Mouse (Mus musculus): Measurements from ENCODE around the gene Zfp142.

- no peak for TF ChIP-seq CTCF (IDR thresholded peaks at IDR 0.05; ENCODE audit: control insufficient read depth, insufficient read depth, insufficient replicate concordance, low read depth, low read length)
- no peak for TF ChIP-seq POLR2A (IDR thresholded peaks at IDR 0.05; ENCODE audit: control insufficient read depth, low read depth, low read length)
Observed at GRCm38 (mm10) chr1:74632734-74633133, 44.7 kb upstream of the Zfp142 start.
